Comparison of ENCODE assay signal across 9 mouse cellular contexts in the genomic region with DNA sequence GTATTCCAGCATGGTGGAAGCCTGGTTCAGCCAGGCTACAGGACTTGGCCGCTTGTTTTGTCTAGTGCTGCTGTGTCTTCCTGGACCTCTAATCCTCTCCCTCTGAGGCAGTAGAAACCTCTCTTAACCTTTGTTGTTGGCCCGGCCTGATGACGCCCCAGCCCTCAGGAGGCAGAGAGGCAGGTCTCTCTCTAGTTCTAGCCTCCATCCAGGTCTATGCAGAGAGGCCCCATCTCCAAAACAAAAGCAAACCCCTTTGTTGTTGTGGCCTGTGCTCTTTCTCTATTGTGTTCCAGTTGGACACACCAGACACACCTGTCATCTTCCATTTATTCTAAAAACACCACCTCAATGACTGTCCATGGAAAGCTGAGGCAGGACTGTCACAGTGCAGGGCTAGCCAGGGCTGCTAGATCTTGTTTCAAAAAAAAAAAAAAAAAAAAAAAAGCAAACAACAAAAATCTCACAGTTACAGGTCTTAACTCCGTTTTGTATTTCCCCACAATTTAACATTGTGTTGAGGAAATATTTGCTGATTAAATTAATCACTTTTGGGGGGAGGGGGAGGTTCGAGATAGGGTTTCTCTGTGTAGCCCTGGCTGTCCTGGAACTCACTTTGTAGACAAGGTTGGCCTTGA. TPM values are rescaled to one million over a fixed set of nuclear protein-coding genes. Genes with fewer than 3 reads are reported as not detected.
A peak's percentile ranks its signal among the peaks of the same experiment; 100 is the strongest.
DNase-seq lines count a peak whose midpoint lies in the region; ATAC-seq and TF ChIP-seq lines count a peak whose summit lies in the region.
"Had no signal": no experiment of that assay in that cellular context is flagged by ENCODE, and none has a peak within 500 bp of the region (broad histone marks: within the 10 kb centered on the region; RNA-seq: fewer than 3 reads in every experiment).

No protein-coding gene starts in this region.

- no peak for TF ChIP-seq CTCF in lung, postnatal 0 days (IDR thresholded peaks at IDR 0.05)
- no peak for TF ChIP-seq CTCF in lung, adult 2 months (IDR thresholded peaks at IDR 0.05; ENCODE audit: insufficient read depth, low read length)
- no peak for TF ChIP-seq CTCF in layer of hippocampus, adult 2 months (conservative IDR thresholded peaks at IDR 0.05)

- TF ChIP-seq POLR2A in lung, adult 2 months (IDR thresholded peaks at IDR 0.05; ENCODE audit: borderline replicate concordance, extremely low read depth, low read depth, low read length) = no peak

- WGBS in lung, postnatal 0 days = 5% methylated on average over 5 of the region's 5 CpGs
- 16% methylated on average over 5 of the region's 5 CpGs for WGBS in lung, adult 2 months
- 17% methylated on average over 5 of the region's 5 CpGs for WGBS in embryonic facial prominence, embryonic 10.5 days
- WGBS in limb, embryonic 11.5 days = 18% methylated on average over 5 of the region's 5 CpGs
- 17% methylated on average over 5 of the region's 5 CpGs for WGBS in neural tube, embryonic 15.5 days

- no peaks in the 10 kb centered on the region for H3K36me3 ChIP-seq in lung, postnatal 0 days (ENCODE audit: insufficient read depth, low read length)
- H3K36me3 ChIP-seq in embryonic facial prominence, embryonic 10.5 days (replicated peaks) = peaks cover 34% of the 10 kb centered on the region
- H3K36me3 ChIP-seq in limb, embryonic 11.5 days (ENCODE audit: control insufficient read depth, insufficient read depth, low read length) = peaks cover 6% of the 10 kb centered on the region
- H3K36me3 ChIP-seq in neural tube, embryonic 15.5 days = no peaks in the 10 kb centered on the region

- no peak for TF ChIP-seq EP300 in lung, postnatal 0 days (IDR thresholded peaks at IDR 0.05)

- H3K27me3 ChIP-seq in lung, postnatal 0 days (replicated peaks; ENCODE audit: insufficient read depth, low read length) = no peaks in the 10 kb centered on the region
- no peaks in the 10 kb centered on the region for H3K27me3 ChIP-seq in embryonic facial prominence, embryonic 10.5 days (replicated peaks; ENCODE audit: low read depth, poor library complexity, severe bottlenecking)
- H3K27me3 ChIP-seq in limb, embryonic 11.5 days (ENCODE audit: control insufficient read depth, insufficient read depth, low read length) = no peaks in the 10 kb centered on the region
- H3K27me3 ChIP-seq in neural tube, embryonic 15.5 days (replicated peaks) = no peaks in the 10 kb centered on the region; the same call in 1 of the 2 replicates

- no peak for DNase-seq in lung, postnatal 0 days (ENCODE audit: low spot score)
- no peak for DNase-seq in lung, adult 2 months
- DNase-seq in embryonic facial prominence, embryonic 10.5 days (ENCODE audit: low spot score) = no peak
- DNase-seq in limb, embryonic 11.5 days (ENCODE audit: low spot score) = no peak
- DNase-seq in left cerebral cortex, postnatal 36 days (ENCODE audit: low spot score in 2 of 2) = no peak
- DNase-seq in adrenal gland, adult 2 months = no peak
- no peak for DNase-seq in layer of hippocampus, adult 2 months (ENCODE audit: low spot score in 2 of 2)

- H3K9ac ChIP-seq in lung, postnatal 0 days (replicated peaks; ENCODE audit: low read depth) = peak overlapping the region; percentile 39; the same call in 1 of the 2 replicates
- peak overlapping the region; percentile 89; the same call in 1 of the 2 replicates for H3K9ac ChIP-seq in limb, embryonic 11.5 days (ENCODE audit: low read length)
- peak overlapping the region; percentile 42 for H3K9ac ChIP-seq in neural tube, embryonic 15.5 days (replicated peaks)

- H3K4me2 ChIP-seq in lung, postnatal 0 days (replicated peaks; ENCODE audit: low read depth, low read length) = peak overlapping the region; percentile 100
- peak overlapping the region; percentile 50 for H3K4me2 ChIP-seq in limb, embryonic 11.5 days (ENCODE audit: low read depth, severe bottlenecking)
- H3K4me2 ChIP-seq in neural tube, embryonic 15.5 days = peak overlapping the region; percentile 100

- no peaks in the 10 kb centered on the region for H3K9me3 ChIP-seq in lung, postnatal 0 days (ENCODE audit: low read length)
- no peaks in the 10 kb centered on the region for H3K9me3 ChIP-seq in embryonic facial prominence, embryonic 10.5 days
- H3K9me3 ChIP-seq in limb, embryonic 11.5 days (ENCODE audit: control insufficient read depth, low read length) = no peaks in the 10 kb centered on the region
- H3K9me3 ChIP-seq in neural tube, embryonic 15.5 days (replicated peaks) = no peaks in the 10 kb centered on the region

- intact Hi-C loops in left cerebral cortex, postnatal 36 days (cut with DNase I) = no loop called here

- H3K4me1 ChIP-seq in lung, postnatal 0 days (ENCODE audit: insufficient read depth, low read depth, low read length) = no peaks in the 10 kb centered on the region
- H3K4me1 ChIP-seq in lung, adult 2 months (ENCODE audit: control insufficient read depth, insufficient read depth, low read length) = peaks cover 3% of the 10 kb centered on the region; the same call in 1 of the 2 replicates
- peaks cover 33% of the 10 kb centered on the region for H3K4me1 ChIP-seq in embryonic facial prominence, embryonic 10.5 days
- peaks cover 5% of the 10 kb centered on the region; the same call in 1 of the 2 replicates for H3K4me1 ChIP-seq in limb, embryonic 11.5 days (ENCODE audit: control insufficient read depth, insufficient read depth, low read length)
- peaks cover 15% of the 10 kb centered on the region for H3K4me1 ChIP-seq in neural tube, embryonic 15.5 days

- ATAC-seq in lung, postnatal 0 days = no peak
- ATAC-seq in limb, embryonic 11.5 days (ENCODE audit: insufficient number of reproducible peaks, low FRiP score, low TSS enrichment, low read depth) = no peak
- no peak for ATAC-seq in neural tube, embryonic 15.5 days (ENCODE audit: low FRiP score)

- H3K27ac ChIP-seq in lung, postnatal 0 days (ENCODE audit: low read length) = no peak overlapping the region
- H3K27ac ChIP-seq in embryonic facial prominence, embryonic 10.5 days (replicated peaks) = peak overlapping the region; percentile 93
- H3K27ac ChIP-seq in limb, embryonic 11.5 days (replicated peaks; ENCODE audit: low read depth, low read length) = no peak overlapping the region
- no peak overlapping the region for H3K27ac ChIP-seq in neural tube, embryonic 15.5 days (replicated peaks)
- no peak overlapping the region for H3K27ac ChIP-seq in layer of hippocampus, adult 2 months

- H3K4me3 ChIP-seq in lung, postnatal 0 days (ENCODE audit: low read depth, low read length) = peak overlapping the region; percentile 59
- no peak overlapping the region for H3K4me3 ChIP-seq in lung, adult 2 months (replicated peaks; ENCODE audit: extremely low read depth, low read depth, low read length)
- H3K4me3 ChIP-seq in embryonic facial prominence, embryonic 10.5 days = peak overlapping the region; percentile 98
- peak overlapping the region; percentile 98 for H3K4me3 ChIP-seq in limb, embryonic 11.5 days (ENCODE audit: low read depth, low read length)
- peak overlapping the region; percentile 87 for H3K4me3 ChIP-seq in neural tube, embryonic 15.5 days (replicated peaks)
- H3K4me3 ChIP-seq in layer of hippocampus, adult 2 months = no peak overlapping the region

RNA-seq across cellular contexts. Expression of a gene that starts 1.4 kb away (rescaled TPM):
- polyA plus RNA-seq in lung, postnatal 0 days (2015; fragmentation: Nextera tagmentation; extraction: Ambion mirVana) = 0.35 and 0.37 TPM in 2 replicates
- polyA plus RNA-seq in lung, adult 2 months (2012; rRNA removed) = 0.12 and 0.17 TPM in 2 replicates
- 16.4 and 16.5 TPM in 2 replicates for polyA plus RNA-seq in embryonic facial prominence, embryonic 10.5 days (2016; fragmentation: Nextera tagmentation; extraction: Ambion mirVana)
- polyA plus RNA-seq in limb, embryonic 11.5 days (2014; fragmentation: Nextera tagmentation; extraction: Ambion mirVana) = 18.7 and 19.8 TPM in 2 replicates
- 1.4 and 3.2 TPM in 2 replicates for polyA plus RNA-seq in neural tube, embryonic 15.5 days (2015; fragmentation: Nextera tagmentation; extraction: Ambion mirVana)
- under 1 TPM; 0.17 to 0.20 TPM for total RNA-seq in left cerebral cortex, postnatal 36 days (2021)
- under 1 TPM; 0.10 to 0.17 TPM for total RNA-seq in adrenal gland, adult 2 months (2021)
- 0.18 and 0.25 TPM in 2 replicates for polyA plus RNA-seq in adrenal gland, adult 2 months (2012; rRNA removed)
- total RNA-seq in layer of hippocampus, adult 2 months (2021) = under 1 TPM; 0.12 to 0.23 TPM

RNA-seq across cellular contexts. Expression of a gene that starts 43.9 kb away (rescaled TPM):
- 0.05 TPM in 1 of 2 replicates, not detected in the other for polyA plus RNA-seq in lung, postnatal 0 days (2015; fragmentation: Nextera tagmentation; extraction: Ambion mirVana)
- not detected in 2 replicates for polyA plus RNA-seq in lung, adult 2 months (2012; rRNA removed)
- polyA plus RNA-seq in embryonic facial prominence, embryonic 10.5 days (2016; fragmentation: Nextera tagmentation; extraction: Ambion mirVana) = 0.51 TPM in 1 of 2 replicates, not detected in the other
- not detected in 2 replicates for polyA plus RNA-seq in limb, embryonic 11.5 days (2014; fragmentation: Nextera tagmentation; extraction: Ambion mirVana)
- 5.4 and 6.5 TPM in 2 replicates for polyA plus RNA-seq in neural tube, embryonic 15.5 days (2015; fragmentation: Nextera tagmentation; extraction: Ambion mirVana)
- 1 to 10 TPM in 1 of 2 experiments, under 1 TPM in 1; 0.82 to 1.4 TPM for total RNA-seq in left cerebral cortex, postnatal 36 days (2021)
- total RNA-seq in adrenal gland, adult 2 months (2021) = 10 to 100 TPM; 25.7 to 44.4 TPM
- polyA plus RNA-seq in adrenal gland, adult 2 months (2012; rRNA removed) = 0.67 and 10.0 TPM in 2 replicates
- 1 to 10 TPM; 1.1 to 1.2 TPM for total RNA-seq in layer of hippocampus, adult 2 months (2021)
- total RNA-seq: common myeloid progenitor, adult 5-6 weeks had no signal

RNA-seq across cellular contexts. Expression of a gene that starts 54.1 kb away (rescaled TPM):
- 1.6 and 1.7 TPM in 2 replicates for polyA plus RNA-seq in lung, postnatal 0 days (2015; fragmentation: Nextera tagmentation; extraction: Ambion mirVana)
- 3.5 and 3.8 TPM in 2 replicates for polyA plus RNA-seq in lung, adult 2 months (2012; rRNA removed)
- polyA plus RNA-seq in embryonic facial prominence, embryonic 10.5 days (2016; fragmentation: Nextera tagmentation; extraction: Ambion mirVana) = 7.4 and 7.7 TPM in 2 replicates
- polyA plus RNA-seq in limb, embryonic 11.5 days (2014; fragmentation: Nextera tagmentation; extraction: Ambion mirVana) = 6.1 and 6.3 TPM in 2 replicates
- polyA plus RNA-seq in neural tube, embryonic 15.5 days (2015; fragmentation: Nextera tagmentation; extraction: Ambion mirVana) = 1.6 and 1.9 TPM in 2 replicates
- 1 to 10 TPM; 1.4 to 1.7 TPM for total RNA-seq in left cerebral cortex, postnatal 36 days (2021)
- 1 to 10 TPM; 1.8 to 4.2 TPM for total RNA-seq in adrenal gland, adult 2 months (2021)
- polyA plus RNA-seq in adrenal gland, adult 2 months (2012; rRNA removed) = 2.9 and 4.7 TPM in 2 replicates
- total RNA-seq in layer of hippocampus, adult 2 months (2021) = 1 to 10 TPM; 2.0 to 2.4 TPM

Comparison
In these comparisons a context has a peak if more than half of its experiments do, and no peak if none do; other contexts are left out.
1. H3K4me3 ChIP-seq: peak in lung, postnatal 0 days (single experiment), embryonic facial prominence, embryonic 10.5 days (single experiment), limb, embryonic 11.5 days (single experiment) and neural tube, embryonic 15.5 days (single experiment); none in lung, adult 2 months (single experiment) and layer of hippocampus, adult 2 months (single experiment).
2. H3K4me2 ChIP-seq: peak in every context shown above with its lines; median percentile 100 in lung, postnatal 0 days; 100 in neural tube, embryonic 15.5 days; 50 in limb, embryonic 11.5 days.
3. H3K9ac ChIP-seq: peak in every context shown above with its lines; median percentile 89 in limb, embryonic 11.5 days; 42 in neural tube, embryonic 15.5 days; 39 in lung, postnatal 0 days.